Mouse (Mus musculus) heart, adult 2 months (tissue): ENCODE results near the gene Nlrp1b. TPM values are rescaled to one million over a fixed set of nuclear protein-coding genes. Genes with fewer than 3 reads are reported as not detected.

ENCODE experiments used
- DNase-seq, 2 experiments: peaks; one replicate each; pipeline ENCODE4 v3.0.0; 2021
- H3K27ac ChIP-seq: fragments of 200-600 bp; 2 replicates; pipeline ENCODE4 v1.8.1; 2022
- H3K27me3 ChIP-seq: fragments of 200-500 bp; 2 replicates; pipeline ENCODE4 v1.6.1; 2012; ENCODE audit warnings: mild to moderate bottlenecking, low read length, inconsistent platforms, mixed read lengths; ENCODE audit not compliant: control insufficient read depth, insufficient read depth
- H3K36me3 ChIP-seq: fragments of 200-500 bp; 2 replicates; pipeline ENCODE4 v1.6.1; 2012; ENCODE audit warnings: low read length, inconsistent platforms; ENCODE audit not compliant: control insufficient read depth, insufficient read depth
- H3K4me1 ChIP-seq: fragments of 200-500 bp; 2 replicates; pipeline ENCODE4 v1.6.1; 2011; ENCODE audit warnings: low read length; ENCODE audit not compliant: control insufficient read depth, insufficient read depth
- H3K4me3 ChIP-seq: fragments of 200-600 bp; 2 replicates; pipeline ENCODE4 v1.8.1; 2022
- H3K79me2 ChIP-seq: fragments of 200-500 bp; replicated peaks from 2 replicates; pipeline ENCODE4 v1.6.1; 2012; ENCODE audit warnings: mild to moderate bottlenecking, inconsistent platforms, low read length, moderate library complexity, mixed read lengths; ENCODE audit not compliant: control insufficient read depth, insufficient read depth
- H3K9ac ChIP-seq: fragments of 200-500 bp; 2 replicates; pipeline ENCODE4 v1.6.1; 2012; ENCODE audit warnings: low read depth, mild to moderate bottlenecking, control low read depth, inconsistent platforms, low read length, mixed read lengths
- CTCF ChIP-seq: fragments of 200-600 bp; IDR thresholded peaks from 2 replicates; pipeline ENCODE4 v1.8.1; 2022; ENCODE audit warnings: antibody characterized with exemption, mild to moderate bottlenecking, moderate library complexity
- EP300 ChIP-seq: fragments of 200-500 bp; IDR thresholded peaks from 2 replicates; pipeline ENCODE4 v1.6.1; 2011; ENCODE audit warnings: low read depth, low read length, control low read depth; ENCODE audit not compliant: insufficient read depth
- POLR2A ChIP-seq: fragments of 200-500 bp; IDR thresholded peaks from 2 replicates; pipeline ENCODE4 v1.6.1; 2011; ENCODE audit warnings: mild to moderate bottlenecking, low read depth, low read length, control low read depth; ENCODE audit not compliant: insufficient read depth
- WGBS: fragments of 180-500 bp; shearing (Covaris S2); methylation state at CpG from one replicate; pipeline ENCODE4 v1.1.7; 2018; 5-methylcytosine and 5-hydroxymethylcytosine counted together
- intact Hi-C: fragments of 180-260 bp; cut with DNase I; formaldehyde crosslinking; loops from one replicate; pipeline ENCODE4 v1.15.1; 2025
- polyA plus RNA-seq: library from polyadenylated mRNA; depleted of rRNA; stranded (reverse); fragments of >200 nt; gene quantifications from 2 replicates; pipeline ENCODE4 v1.2.3, GENCODE M21; 2012; rRNA removed
- total RNA-seq, 2 experiments: library from RNA; stranded (reverse); gene quantifications; 2 replicates each; pipeline ENCODE4 v1.2.3; 2021

The Nlrp1b gene
- total and polyA plus RNA-seq, 3 experiments, result 0.11 to 0.23 (median 0.18) TPM

DNA sequence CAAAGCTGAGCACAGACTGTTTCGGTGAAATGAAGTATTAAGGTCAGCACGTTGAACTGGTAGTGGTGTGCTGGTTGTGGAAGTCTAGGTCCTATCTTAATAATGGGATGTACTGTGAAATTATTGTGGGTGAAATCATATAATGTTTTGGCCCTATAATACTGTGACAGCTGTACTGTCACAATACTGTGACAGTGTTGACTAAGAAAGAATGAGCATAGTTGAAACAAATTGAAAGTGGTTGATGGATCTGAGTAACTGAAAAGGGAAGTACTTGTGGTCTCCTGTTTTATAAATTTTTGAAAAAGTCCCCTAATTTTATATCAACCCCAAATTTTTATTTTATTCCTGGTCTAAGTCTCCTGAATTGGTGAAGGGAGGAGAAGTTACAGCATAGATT lies 123.4 kb downstream of the Nlrp1b start:
- intact Hi-C loops, result no loop called here
- Histone ChIP-seq H3K79me2 (no peaks in the 10 kb centered on the region), H3K9ac (no peak overlapping the region), H3K36me3 (no peaks in the 10 kb centered on the region), H3K4me3 (no peak overlapping the region), H3K27me3 (no peaks in the 10 kb centered on the region), H3K4me1 (no peaks in the 10 kb centered on the region), H3K27ac (no peak overlapping the region)
- WGBS, result 75% methylated on average over 2 of the region's 2 CpGs
- TF ChIP-seq CTCF, result no peak
- TF ChIP-seq POLR2A, result no peak
- no peak for TF ChIP-seq EP300
- no peak for DNase-seq

DNA sequence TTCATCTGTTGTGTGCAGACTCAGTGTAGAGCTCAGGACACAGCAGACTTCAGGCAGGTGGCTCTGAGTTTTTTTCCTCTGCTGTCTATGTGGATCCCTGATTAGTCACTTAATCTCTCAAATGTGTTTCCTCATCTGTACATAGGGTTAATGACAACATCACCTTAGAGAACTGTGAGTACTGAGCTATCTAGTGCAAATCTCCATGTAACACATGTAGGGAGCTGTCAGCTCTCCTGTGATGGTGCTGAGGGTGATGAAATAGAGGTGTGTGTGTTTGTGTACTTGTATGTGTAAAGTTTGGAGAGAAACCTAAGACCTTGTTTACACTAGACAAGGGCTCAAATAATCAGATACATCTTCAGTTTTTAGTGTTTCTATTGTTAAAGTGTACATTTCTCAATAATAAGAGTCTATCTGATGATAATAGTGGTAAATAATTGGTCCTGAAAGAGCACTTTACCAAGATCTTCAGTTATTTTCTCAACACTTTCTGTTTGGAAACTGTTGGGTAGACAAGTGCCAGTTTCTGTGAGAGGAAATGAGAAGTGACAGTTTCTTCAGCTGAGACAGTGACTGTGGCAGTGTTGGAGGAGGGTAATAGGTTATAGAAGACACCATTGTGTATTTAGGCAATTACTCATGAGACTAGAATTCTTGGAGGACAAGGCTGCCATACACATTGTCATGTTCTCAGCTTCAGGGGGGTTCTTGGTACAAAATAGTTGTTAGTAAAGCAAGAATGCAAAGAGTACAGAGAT lies 124.1 kb downstream of the Nlrp1b start:
- no peaks in the 10 kb centered on the region for H3K36me3 ChIP-seq
- H3K4me3 ChIP-seq, result no peak overlapping the region
- no peak for DNase-seq
- intact Hi-C loops, result no loop called here
- no peak for TF ChIP-seq EP300
- no peak for TF ChIP-seq POLR2A
- no peak for TF ChIP-seq CTCF
- no peaks in the 10 kb centered on the region for H3K79me2 ChIP-seq
- H3K27ac ChIP-seq, result no peak overlapping the region
- no peaks in the 10 kb centered on the region for H3K27me3 ChIP-seq
- H3K4me1 ChIP-seq, result no peaks in the 10 kb centered on the region
- no peak overlapping the region for H3K9ac ChIP-seq

DNA sequence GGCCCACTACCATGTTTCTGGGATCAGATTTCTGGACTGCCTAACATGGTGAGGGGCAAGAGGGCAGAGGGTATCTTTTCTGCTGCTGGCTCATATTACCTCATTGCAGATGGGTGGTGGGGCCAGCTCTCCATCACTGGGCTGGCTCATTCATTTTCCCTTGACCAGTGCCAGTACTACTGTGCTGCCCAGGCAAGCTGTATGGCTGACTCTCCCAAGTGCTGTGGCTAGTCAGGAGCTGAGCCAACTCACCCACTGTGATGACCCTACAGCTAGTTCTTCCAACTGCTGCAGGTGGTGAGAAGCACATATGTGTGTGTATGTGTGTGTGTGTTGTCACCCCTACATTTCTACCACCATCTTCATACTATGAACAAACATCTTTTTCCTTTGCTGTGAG lies 126.6 kb downstream of the Nlrp1b start:
- H3K27me3 ChIP-seq, result no peaks in the 10 kb centered on the region
- H3K4me1 ChIP-seq, result no peaks in the 10 kb centered on the region
- TF ChIP-seq CTCF (no peak), EP300 (no peak), POLR2A (no peak)
- no peak for DNase-seq
- H3K9ac ChIP-seq, result no peak overlapping the region
- intact Hi-C loops, result no loop called here
- H3K4me3 ChIP-seq, result no peak overlapping the region
- H3K27ac ChIP-seq, result no peak overlapping the region
- no peaks in the 10 kb centered on the region for H3K36me3 ChIP-seq
- H3K79me2 ChIP-seq, result no peaks in the 10 kb centered on the region

Other genes starting within 250 kb of the Nlrp1b start
- 100 to 1,000 TPM; 195 to 216 TPM for gene C1qbp, start 247.7 kb downstream of the Nlrp1b start, total RNA-seq
- 99.0 and 122 TPM in 2 replicates for gene C1qbp, start 247.7 kb downstream of the Nlrp1b start, polyA plus RNA-seq
- gene Dhx33, start 226.3 kb downstream of the Nlrp1b start, total RNA-seq, result 10 to 100 TPM in 1 of 2 experiments, 1 to 10 TPM in 1; 8.5 to 10.2 TPM
- 12.9 and 18.9 TPM in 2 replicates for gene Dhx33, start 226.3 kb downstream of the Nlrp1b start, polyA plus RNA-seq
- 1 to 10 TPM; 7.5 to 9.2 TPM for gene Mis12, start 211.1 kb downstream of the Nlrp1b start, total RNA-seq
- gene Mis12, start 211.1 kb downstream of the Nlrp1b start, polyA plus RNA-seq, result 3.4 and 4.5 TPM in 2 replicates
- 10 to 100 TPM; 35.8 to 42.2 TPM for gene Derl2, start 210.9 kb downstream of the Nlrp1b start, total RNA-seq
- gene Derl2, start 210.9 kb downstream of the Nlrp1b start, polyA plus RNA-seq, result 14.2 and 29.8 TPM in 2 replicates
- gene 6330403K07Rik, start 197.2 kb downstream of the Nlrp1b start, total RNA-seq, result under 1 TPM; 0.31 to 0.59 TPM
- gene 6330403K07Rik, start 197.2 kb downstream of the Nlrp1b start, polyA plus RNA-seq, result 0.47 and 0.56 TPM in 2 replicates
- 1 to 10 TPM; 1.1 to 1.2 TPM for gene Nlrp1a, start 86.0 kb downstream of the Nlrp1b start, total RNA-seq
- gene Nlrp1a, start 86.0 kb downstream of the Nlrp1b start, polyA plus RNA-seq, result 0.04 TPM in 1 of 2 replicates, not detected in the other